Mouse (Mus musculus): Measurements from ENCODE around the gene Hoxa13. TPM values are rescaled to one million over a fixed set of nuclear protein-coding genes. Genes with fewer than 3 reads are reported as not detected.

Gene Hoxa13
- polyA plus RNA-seq, 1 experiment from 2014 or later, result 0.43 TPM

- Histone ChIP-seq H3K4me2 (peak overlapping the region; percentile 74), H3K36me3 (no peaks in the 10 kb centered on the region), H3K4me3 (replicated peaks) (peak overlapping the region; percentile 60), H3K4me1 (peaks cover 24% of the 10 kb centered on the region), H3K27me3 (peaks cover 3% of the 10 kb centered on the region; the same call in 1 of the 2 replicates), H3K9me3 (replicated peaks) (no peaks in the 10 kb centered on the region), H3K9ac (peak overlapping the region; percentile 77), H3K27ac (peak overlapping the region; percentile 94)
- ATAC-seq (replicated peaks; ENCODE audit: low FRiP score), result no peak
- under 1% methylated on average over 44 of the region's 44 CpGs for WGBS
Observed at GRCm38 (mm10) chr6:52229558-52230416, 30.9 kb downstream of the Hoxa13 start.

GRCm38 (mm10) chr6:52228475-52229465, 31.9 kb downstream of the Hoxa13 start:
- Histone ChIP-seq H3K27ac (peak overlapping the region; percentile 94), H3K9ac (peak overlapping the region; percentile 77)

GRCm38 (mm10) chr6:52227470-52228222, 33.0 kb downstream of the Hoxa13 start:
- Histone ChIP-seq H3K27ac (peak overlapping the region; percentile 99), H3K9ac (peak overlapping the region; percentile 94)

More at GRCm38 (mm10) chr6:52228475-52229465, 31.9 kb downstream of the Hoxa13 start:
- ATAC-seq (replicated peaks; ENCODE audit: low FRiP score), result no peak
- H3K36me3 ChIP-seq, result peaks cover 3% of the 10 kb centered on the region; the same call in 1 of the 2 replicates
- WGBS, result under 1% methylated on average over 38 of the region's 38 CpGs
- no peaks in the 10 kb centered on the region for H3K27me3 ChIP-seq
- no peaks in the 10 kb centered on the region for H3K9me3 ChIP-seq (replicated peaks)
- peak overlapping the region; percentile 74 for H3K4me2 ChIP-seq
- peak overlapping the region; percentile 60 for H3K4me3 ChIP-seq (replicated peaks)
- peaks cover 16% of the 10 kb centered on the region for H3K4me1 ChIP-seq

GRCm38 (mm10) chr6:52226569-52227257, 34.0 kb downstream of the Hoxa13 start:
- Histone ChIP-seq H3K27me3 (0 out of 2 replicates have a peak, but pooled peaks cover 5% of the 10 kb centered on the region), H3K9me3 (replicated peaks) (no peaks in the 10 kb centered on the region), H3K4me3 (replicated peaks) (peak overlapping the region; percentile 77), H3K9ac (peak overlapping the region; percentile 94), H3K4me1 (peaks cover 22% of the 10 kb centered on the region), H3K36me3 (peaks cover 4% of the 10 kb centered on the region; the same call in 1 of the 2 replicates), H3K27ac (peak overlapping the region; percentile 99), H3K4me2 (peak overlapping the region; percentile 92)
- ATAC-seq (replicated peaks; ENCODE audit: low FRiP score), result peak; percentile 27
- 4% methylated on average over 26 of the region's 26 CpGs for WGBS

More at GRCm38 (mm10) chr6:52227470-52228222, 33.0 kb downstream of the Hoxa13 start:
- Histone ChIP-seq H3K9me3 (replicated peaks) (no peaks in the 10 kb centered on the region), H3K4me2 (peak overlapping the region; percentile 92), H3K27me3 (no peaks in the 10 kb centered on the region), H3K36me3 (peaks cover 4% of the 10 kb centered on the region; the same call in 1 of the 2 replicates), H3K4me3 (replicated peaks) (peak overlapping the region; percentile 77), H3K4me1 (peaks cover 15% of the 10 kb centered on the region)
- ATAC-seq (replicated peaks; ENCODE audit: low FRiP score), result no peak
- 5% methylated on average over 11 of the region's 11 CpGs for WGBS

- Histone ChIP-seq H3K9me3 (replicated peaks) (no peaks in the 10 kb centered on the region), H3K4me2 (peak overlapping the region; percentile 92), H3K36me3 (peaks cover 4% of the 10 kb centered on the region; the same call in 1 of the 2 replicates), H3K27ac (peak overlapping the region; percentile 99), H3K4me3 (replicated peaks) (peak overlapping the region; percentile 77), H3K4me1 (peaks cover 23% of the 10 kb centered on the region), H3K27me3 (0 out of 2 replicates have a peak, but pooled peaks cover 6% of the 10 kb centered on the region), H3K9ac (peak overlapping the region; percentile 94)
- WGBS, result under 1% methylated on average over 69 of the region's 69 CpGs
- peak; percentile 57 for ATAC-seq (replicated peaks; ENCODE audit: low FRiP score)
Observed at GRCm38 (mm10) chr6:52225612-52226568, 34.8 kb downstream of the Hoxa13 start.

GRCm38 (mm10) chr6:52224895-52225611, 35.6 kb downstream of the Hoxa13 start:
- no peak for ATAC-seq (replicated peaks; ENCODE audit: low FRiP score)
- peak overlapping the region; percentile 94 for H3K9ac ChIP-seq
- no peaks in the 10 kb centered on the region for H3K9me3 ChIP-seq (replicated peaks)
- 0 out of 2 replicates have a peak, but pooled peaks cover 6% of the 10 kb centered on the region for H3K27me3 ChIP-seq
- peak overlapping the region; percentile 92 for H3K4me2 ChIP-seq
- peak overlapping the region; percentile 77 for H3K4me3 ChIP-seq (replicated peaks)
- peak overlapping the region; percentile 99 for H3K27ac ChIP-seq
- peaks cover 24% of the 10 kb centered on the region for H3K4me1 ChIP-seq
- under 1% methylated on average over 36 of the region's 36 CpGs for WGBS
- peaks cover 4% of the 10 kb centered on the region; the same call in 1 of the 2 replicates for H3K36me3 ChIP-seq

- H3K27me3 ChIP-seq, result 0 out of 2 replicates have a peak, but pooled peaks cover 6% of the 10 kb centered on the region
- ATAC-seq (replicated peaks; ENCODE audit: low FRiP score), result no peak
- peaks cover 4% of the 10 kb centered on the region; the same call in 1 of the 2 replicates for H3K36me3 ChIP-seq
- peak overlapping the region; percentile 94 for H3K9ac ChIP-seq
- peak overlapping the region; percentile 92 for H3K4me2 ChIP-seq
- H3K27ac ChIP-seq, result peak overlapping the region; percentile 99
- peaks cover 31% of the 10 kb centered on the region for H3K4me1 ChIP-seq
- H3K9me3 ChIP-seq (replicated peaks), result no peaks in the 10 kb centered on the region
- H3K4me3 ChIP-seq (replicated peaks), result peak overlapping the region; percentile 77
- 2% methylated on average over 24 of the region's 24 CpGs for WGBS
Observed at GRCm38 (mm10) chr6:52223939-52224760, 36.5 kb downstream of the Hoxa13 start.

GRCm38 (mm10) chr6:52222729-52223128, 38.0 kb downstream of the Hoxa13 start:
- peak overlapping the region; percentile 92 for H3K4me2 ChIP-seq

More at GRCm38 (mm10) chr6:52222729-52223128, 38.0 kb downstream of the Hoxa13 start:
- peaks cover 4% of the 10 kb centered on the region; the same call in 1 of the 2 replicates for H3K36me3 ChIP-seq
- H3K9me3 ChIP-seq (replicated peaks), result no peaks in the 10 kb centered on the region
- H3K27me3 ChIP-seq, result 0 out of 2 replicates have a peak, but pooled peaks cover 6% of the 10 kb centered on the region
- H3K4me3 ChIP-seq (replicated peaks), result peak overlapping the region; percentile 77
- 5% methylated on average over 13 of the region's 13 CpGs for WGBS
- peak overlapping the region; percentile 99 for H3K27ac ChIP-seq
- H3K4me1 ChIP-seq, result peaks cover 43% of the 10 kb centered on the region
- H3K9ac ChIP-seq, result peak overlapping the region; percentile 94
- no peak for ATAC-seq (replicated peaks; ENCODE audit: low FRiP score)

Measured in kidney, embryonic 15.5 days (tissue).